Mouse (Mus musculus): ENCODE data around the gene Nek1.

- TF ChIP-seq POLR2A (IDR thresholded peaks at IDR 0.05; ENCODE audit: low read depth, low read length) (no peak), CTCF (IDR thresholded peaks at IDR 0.05; ENCODE audit: borderline replicate concordance, insufficient read depth, low read length) (no peak)
Observed at GRCm38 (mm10) chr8:61141869-61142268, 148.9 kb downstream of the Nek1 start.

Data from embryonic fibroblast, embryonic 13.5 days (primary cell).